Mouse (Mus musculus): Measurements from ENCODE around the gene Mbnl2. TPM values are rescaled to one million over a fixed set of nuclear protein-coding genes. Genes with fewer than 3 reads are reported as not detected.

The Mbnl2 gene
- total RNA-seq, 1 experiment from 2014 or later = 206 TPM

DNA sequence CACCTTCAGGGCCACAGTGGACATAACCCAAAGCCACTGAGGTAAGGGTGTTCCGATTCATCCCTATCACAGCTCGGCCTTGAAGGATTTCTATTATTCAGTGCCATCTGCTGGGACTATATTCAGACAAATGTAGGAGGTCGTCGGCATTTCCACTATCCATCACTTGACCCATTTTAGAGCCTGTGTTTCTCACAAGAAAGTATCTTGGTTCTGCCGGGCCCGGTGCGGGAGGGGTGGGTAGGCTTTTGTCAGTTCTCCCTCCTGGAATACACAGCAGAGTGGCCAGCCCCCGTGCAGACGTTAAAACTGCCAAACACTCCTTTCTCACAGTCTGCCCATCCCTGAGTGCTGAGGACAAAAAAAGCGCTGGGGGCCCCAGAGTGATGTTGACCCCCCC, 134.4 kb downstream of the Mbnl2 start:
- no peak for DNase-seq

DNA sequence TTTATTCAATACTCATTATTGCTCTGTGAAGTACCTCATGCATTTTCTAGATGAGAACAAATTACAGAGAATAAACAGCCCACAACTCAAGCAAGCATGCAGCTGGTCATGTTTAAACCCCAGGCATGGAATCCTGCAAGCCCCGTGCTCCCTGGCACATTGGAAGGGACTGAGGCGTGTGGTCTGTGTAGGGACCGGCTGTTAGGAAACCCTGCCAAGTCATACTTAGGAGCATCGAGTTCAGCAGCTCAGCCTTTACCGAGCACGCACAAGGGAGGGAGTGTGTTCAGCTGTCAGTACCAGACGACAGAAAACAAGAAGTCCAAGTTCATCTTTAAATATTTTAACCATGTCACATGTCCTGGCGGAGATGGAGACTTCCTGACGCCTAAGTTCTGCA, 141.4 kb downstream of the Mbnl2 start:
- no peak for DNase-seq

DNA sequence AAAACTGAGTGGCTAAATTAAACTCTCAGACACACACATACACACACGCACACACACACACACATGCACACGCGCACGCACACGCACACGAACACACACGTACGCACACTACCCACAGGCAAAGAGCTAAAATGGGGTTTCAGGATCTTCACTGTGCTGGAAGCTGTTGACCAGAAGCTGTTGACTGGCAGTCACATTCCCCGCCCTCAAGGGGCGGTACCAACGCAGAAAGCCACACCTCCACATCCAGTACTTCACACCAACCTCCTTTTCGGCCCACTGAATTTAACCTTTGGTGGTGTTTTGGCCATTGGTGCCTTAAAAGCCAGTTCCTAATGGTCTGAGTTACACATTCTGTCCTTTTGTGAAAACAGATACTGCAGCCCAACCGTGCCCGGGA, 143.5 kb downstream of the Mbnl2 start:
- DNase-seq = no peak

DNA sequence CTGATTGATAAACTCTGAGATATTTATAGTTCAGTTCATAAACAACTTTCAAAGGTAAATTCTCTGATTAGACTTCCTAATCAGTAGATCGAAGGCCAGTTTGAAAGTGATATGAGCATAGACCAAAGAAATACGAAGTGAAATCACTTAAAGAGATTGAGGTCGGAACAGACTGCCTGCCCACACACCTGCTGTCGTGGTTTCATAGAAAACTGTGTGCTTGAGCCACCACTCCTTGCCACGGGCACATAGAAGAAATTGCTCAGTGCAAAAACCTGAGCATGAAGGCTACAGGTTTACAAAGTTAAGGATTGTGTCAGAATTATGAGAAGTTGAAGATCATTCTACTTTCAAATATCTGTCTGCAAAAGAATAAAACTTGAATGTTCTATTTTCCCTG, 153.0 kb downstream of the Mbnl2 start:
- DNase-seq = no peak

DNA sequence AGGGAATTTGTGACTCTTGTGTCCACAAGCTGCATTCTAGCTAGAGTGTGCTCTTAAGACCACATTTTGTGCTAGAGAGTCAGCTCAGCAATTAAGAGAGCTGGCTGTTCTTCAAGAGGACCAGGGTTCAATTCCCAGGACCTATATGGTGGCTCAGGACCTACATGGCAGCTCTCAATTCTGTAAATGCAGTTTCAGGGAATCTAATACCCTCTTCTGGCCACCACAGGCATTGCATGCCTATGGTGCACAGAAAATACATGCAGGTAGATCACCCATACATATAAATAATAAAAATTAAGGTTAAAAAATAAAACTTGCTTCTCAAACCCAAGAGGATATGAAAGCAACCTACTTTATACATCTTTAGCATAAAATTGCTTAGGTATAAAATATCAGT, 157.3 kb downstream of the Mbnl2 start:
- peak; percentile 17 for DNase-seq

DNA sequence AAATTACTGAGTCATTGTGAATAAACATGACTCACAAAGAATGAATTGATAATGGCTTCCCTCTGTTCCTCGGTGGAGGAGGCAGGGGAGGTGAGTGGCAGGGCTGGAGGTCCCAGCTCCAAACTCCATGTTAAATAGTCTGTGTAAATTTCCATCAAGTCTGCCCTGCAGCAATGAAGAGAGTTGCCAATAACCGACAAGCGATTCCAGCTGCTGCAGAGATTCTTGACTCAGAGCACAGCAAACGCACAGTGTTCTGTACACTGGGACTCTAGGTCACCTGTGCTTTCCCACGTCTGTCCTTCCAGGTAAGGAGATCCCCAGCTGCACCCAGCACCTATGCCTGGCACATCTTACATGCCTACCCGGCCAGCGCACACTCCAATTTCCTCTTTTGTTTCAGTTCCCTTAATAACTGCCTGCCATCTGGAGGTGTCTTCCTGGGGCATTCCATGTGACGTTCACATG, 158.5 kb downstream of the Mbnl2 start:
- no peak for DNase-seq

DNA sequence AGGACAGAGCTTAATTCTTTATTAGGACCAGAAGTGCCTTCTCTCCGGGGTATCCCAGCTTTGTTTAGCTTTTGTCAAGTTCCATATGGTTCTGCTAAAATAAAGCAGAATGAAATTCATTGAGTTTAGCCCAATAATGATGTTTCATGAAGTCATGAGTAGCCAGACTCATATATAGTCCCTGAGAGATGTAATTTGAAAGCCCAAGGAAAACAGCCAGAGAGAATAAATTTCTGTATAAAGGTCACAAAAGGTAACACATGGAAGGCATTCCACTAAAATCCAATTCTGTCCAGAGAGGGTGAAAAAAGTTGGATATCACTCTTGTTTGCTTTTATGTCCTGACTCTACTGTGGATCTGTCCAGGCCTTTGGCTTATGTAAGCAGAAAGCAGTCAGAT, 159.4 kb downstream of the Mbnl2 start:
- DNase-seq = no peak

DNA sequence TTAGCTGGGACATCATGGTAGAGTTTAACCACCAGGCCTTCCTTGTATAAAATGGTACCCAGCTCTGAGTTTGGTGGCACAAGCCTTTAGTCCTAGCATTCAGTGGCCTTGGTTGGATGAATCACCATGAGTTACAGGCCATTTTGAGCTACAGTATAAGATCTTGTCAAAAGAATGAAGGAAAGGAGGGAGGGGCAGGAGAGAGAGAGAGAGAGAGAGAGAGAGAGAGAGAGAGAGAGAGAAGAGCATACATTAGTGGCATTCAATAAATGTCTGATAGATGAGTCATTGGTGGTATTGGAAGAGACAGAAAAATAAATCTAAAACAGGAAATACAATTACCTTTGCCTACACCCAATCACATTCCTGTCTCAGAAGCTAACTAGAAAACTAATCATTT, 165.2 kb downstream of the Mbnl2 start:
- no peak for DNase-seq

DNA sequence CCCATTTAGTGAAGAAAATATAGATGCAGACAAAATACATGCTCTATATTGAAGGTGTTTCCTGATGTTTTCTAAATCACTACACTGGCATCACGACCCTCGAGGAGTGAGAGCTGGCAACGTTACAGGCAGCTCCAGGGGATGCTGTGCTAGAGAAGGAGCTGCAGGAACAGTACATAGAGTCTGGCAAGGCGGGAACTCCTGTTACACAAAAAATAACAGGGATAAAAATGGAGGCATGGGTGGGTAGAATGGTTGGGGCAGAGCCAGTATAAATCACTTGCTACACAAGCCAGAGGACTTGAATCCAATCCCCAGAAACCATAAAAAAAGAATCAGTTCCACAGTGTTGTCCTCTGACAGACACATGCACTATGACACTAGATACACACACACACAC, 165.8 kb downstream of the Mbnl2 start:
- DNase-seq = no peak

DNA sequence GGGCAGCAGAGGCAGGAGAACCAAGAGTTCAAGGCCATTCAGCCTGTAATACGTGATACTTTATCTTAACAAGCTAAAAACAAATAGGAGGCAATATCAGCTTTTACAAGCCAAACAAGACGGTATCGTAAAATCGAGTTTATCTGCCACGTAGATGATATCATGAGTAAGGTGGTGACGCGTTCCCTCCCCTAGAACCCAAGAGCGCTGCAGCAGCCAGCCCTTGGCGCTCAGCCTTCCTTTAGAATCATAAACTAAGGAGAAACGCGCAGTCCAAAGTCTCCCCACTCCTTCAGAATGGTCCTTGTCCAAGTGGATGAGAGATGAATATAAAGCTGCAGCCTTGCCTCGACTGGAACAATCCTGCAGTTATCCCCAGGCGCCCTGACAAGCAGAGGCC, 166.4 kb downstream of the Mbnl2 start:
- no peak for DNase-seq

DNA sequence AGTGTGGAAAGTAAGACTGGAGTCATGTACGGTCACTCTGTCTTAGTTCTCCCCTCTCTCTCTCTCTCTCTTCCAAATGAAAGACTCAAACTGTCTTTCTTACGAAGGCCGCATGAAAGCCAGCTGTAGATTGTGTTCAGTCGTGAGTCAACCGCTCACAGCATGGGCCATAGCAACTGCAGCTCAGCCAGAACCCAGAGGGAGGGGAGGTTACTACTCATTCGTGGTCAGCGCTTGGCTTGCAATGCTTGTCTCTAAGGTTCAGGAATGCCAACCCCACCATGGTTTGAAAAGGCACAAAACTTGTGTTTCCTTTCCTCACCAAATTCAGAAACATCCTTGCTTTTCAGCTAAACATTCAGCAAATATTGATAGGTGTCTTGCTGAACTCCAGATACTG, 178.8 kb downstream of the Mbnl2 start:
- no peak for DNase-seq

DNA sequence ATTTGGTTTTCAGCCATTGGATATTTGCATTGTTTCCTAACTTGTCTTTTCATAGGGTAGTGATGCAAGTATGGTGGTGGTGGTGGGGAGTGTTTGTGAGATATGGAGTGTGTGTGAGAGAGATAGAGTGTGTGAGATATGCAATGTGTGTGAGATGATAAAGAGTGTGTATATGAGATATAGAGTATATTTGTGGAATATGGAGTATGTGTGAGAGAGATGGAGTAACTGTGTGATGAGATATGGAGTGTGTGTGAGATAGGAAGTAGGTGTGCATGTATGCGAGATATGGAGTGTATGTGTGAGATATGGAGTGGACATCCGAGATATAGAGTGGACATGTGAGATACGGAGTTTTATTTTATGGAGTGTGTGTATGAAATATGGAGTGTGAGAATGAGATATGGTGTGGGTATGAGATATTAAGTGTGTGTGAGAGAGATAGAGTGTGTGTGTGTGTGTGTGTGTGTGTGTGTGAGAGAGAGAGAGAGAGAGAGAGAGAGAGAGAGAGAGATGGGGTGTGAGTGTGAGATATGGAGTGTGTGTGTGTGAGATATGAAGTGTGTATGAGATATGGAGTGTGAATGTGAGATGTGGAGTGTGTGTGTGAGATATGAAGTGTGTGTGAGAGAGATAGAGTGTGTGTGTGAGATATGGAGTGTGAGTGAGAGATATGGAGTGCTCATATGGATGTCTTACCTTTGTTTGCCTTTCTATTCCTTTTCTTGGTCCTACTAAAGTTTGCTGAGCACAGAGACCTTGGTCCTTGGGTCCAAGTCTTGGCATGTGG, 188.7 kb downstream of the Mbnl2 start:
- no peak for DNase-seq

DNA sequence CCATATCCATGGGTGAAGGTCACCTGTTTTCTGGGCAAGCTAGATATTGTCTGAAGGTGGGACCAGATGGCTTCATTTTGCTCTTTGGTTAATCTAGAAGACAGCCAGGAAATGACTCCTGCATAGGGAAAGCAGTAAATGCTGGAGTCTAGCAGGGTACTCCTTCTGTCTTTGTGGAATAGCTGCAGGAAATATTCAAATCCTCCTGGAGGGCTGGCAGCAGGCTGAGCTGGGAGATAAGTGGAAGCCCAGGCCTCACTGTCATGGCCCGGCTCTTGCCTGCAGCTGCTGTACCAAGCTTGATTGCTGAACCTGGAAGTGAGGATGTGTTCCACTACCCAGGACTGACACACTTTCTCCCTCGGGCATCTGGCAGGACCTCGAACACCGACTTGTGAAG, 191.3 kb downstream of the Mbnl2 start:
- DNase-seq = no peak

DNA sequence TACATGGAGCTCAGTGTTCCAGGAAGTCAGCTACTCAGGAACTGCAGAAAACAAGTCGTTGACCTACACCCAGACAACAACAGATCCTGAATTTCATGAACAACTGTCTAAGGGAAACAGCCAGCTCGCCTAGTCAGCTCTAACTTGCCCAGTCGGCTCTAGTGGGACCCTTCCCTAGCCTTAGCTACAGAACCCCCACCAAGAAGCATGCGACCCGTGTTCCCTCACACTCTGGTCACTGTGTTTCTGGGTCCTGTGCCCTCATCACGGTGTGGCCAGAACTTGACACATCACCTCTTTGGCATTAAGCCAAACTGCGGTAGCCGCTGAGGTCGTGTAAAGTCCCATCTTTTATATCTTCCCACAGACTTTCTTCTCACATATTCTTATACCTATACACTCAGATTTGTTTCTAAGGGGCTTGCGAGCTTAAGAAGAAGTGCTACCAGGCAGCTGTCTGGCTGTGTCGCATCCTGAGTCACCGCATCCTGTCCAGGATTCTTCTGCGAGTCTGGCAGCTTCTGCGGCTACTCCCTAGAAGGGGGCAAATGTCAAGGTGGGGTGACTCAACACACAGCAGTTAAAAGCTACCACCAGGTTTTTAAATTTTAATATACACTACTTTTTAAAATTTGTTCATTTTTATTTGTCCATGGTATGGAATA, 193.8 kb downstream of the Mbnl2 start:
- peak; percentile 72 for DNase-seq

DNA sequence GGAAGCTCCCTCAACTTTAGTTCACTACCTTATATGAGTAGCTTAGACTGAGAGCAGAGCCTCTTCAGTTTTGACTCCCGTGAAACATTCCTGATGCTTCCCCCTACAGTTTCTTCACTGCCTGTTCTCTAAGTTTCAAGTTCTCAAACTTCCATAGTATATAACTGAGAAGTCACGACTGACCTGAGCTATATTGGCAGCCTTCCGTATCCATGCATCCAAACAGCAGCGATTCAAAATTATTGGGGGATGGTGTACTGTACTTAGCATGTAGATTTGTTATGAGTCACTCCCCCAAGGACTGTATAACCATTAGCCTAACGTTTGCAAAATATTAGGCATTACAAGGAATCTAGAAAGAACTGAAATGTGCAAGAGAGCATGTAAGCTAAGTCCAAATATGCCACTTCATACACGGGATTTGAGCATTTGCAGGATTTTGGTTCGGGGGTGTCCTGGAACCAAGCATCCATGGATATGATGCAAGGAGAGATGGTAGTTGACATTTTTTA, 200.8 kb downstream of the Mbnl2 start:
- DNase-seq = no peak

DNA sequence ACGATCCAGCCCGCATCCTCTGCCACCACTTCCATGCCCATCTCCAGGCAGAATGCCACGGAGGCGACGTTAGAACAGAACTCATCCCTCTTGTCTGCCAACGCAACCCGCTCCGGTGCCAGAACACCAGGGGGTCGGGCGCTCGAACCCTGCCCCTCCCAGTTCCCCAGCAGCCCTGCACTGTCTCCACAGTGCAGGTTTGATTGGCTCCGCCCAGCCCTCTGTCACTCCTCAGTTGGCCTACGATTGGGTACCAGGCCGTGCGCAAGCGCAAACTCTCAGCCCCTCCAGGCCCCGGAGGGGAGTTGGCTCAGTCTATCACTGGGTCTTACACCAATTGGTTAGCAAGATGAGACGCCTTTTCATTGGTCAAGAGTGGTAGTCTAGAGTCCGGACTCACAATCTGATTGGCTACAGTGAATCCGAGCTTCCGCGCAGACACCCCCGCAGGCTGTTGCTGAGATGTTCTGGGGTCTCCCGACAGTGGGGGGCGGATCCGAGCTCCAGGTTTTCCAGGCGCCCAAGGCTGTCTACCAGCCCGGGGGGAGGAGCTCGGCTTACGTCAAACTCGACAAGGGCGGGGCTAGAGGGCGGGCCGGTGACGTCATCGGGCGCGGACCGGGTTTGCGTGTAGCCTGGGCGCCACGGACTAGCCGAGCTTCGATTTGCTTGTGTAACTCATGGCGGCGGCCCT, 202.0 kb downstream of the Mbnl2 start:
- DNase-seq = peak; percentile 99

DNA sequence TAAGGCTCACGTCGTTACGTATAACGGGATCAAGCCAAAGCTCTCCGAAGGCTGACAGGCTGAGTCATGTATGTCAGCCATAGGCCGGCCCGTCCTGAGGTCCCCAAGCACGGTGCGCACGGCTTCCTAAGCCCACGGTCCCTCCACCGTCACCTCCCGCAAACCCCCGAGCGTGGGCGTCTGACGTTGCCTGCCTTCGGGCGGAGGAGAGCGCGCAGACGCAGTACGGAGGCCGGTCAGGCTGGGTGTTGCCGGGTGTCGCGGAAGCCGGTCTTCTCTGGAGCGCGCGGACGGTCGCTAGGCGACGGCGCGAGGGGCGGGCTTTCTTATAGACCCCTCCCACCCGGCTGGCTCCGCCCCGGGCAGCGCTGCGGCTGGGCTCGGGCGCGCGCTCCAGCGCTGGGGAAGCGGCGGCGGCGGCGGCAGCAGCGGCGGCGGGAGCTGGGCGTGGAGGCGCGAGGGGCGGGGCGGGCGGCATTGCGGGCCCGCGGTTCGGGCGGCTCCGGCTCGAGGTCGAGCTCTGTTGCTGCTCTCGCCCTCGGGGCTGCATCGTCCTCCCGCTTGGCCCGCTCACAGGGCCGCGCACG, 202.6 kb downstream of the Mbnl2 start, which contains the start of gene Rap2a:
Gene Rap2a, plus strand, starts transcription at position 463 of the 587 bp plus-strand sequence.
- DNase-seq = peak; percentile 98

DNA sequence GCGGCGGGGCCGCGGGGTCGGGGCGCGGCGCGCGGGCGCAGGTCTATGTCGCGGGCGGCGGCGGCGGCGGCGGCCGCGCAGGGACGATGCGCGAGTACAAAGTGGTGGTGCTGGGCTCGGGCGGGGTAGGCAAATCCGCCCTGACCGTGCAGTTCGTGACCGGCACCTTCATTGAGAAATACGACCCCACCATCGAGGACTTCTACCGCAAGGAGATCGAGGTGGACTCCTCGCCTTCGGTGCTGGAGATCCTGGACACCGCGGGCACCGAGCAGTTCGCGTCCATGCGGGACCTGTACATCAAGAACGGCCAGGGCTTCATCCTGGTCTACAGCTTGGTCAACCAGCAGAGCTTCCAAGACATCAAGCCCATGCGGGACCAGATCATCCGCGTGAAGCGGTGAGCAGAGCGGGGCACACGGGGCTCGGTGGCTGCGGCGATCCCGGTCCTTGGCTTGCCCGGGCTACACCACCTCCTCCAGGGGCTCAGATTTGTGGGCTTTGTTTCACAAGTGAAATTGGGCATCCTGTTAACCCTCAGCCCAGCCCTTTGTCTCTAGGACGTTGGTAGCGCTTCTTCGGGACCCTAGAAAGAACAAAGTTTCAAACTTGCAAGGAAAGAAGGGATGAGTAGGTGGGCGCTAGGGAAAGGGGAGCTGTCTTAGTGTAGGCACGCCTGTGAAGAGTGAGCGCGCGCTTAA, 203.3 kb downstream of the Mbnl2 start:
- peak; percentile 43 for DNase-seq

DNA sequence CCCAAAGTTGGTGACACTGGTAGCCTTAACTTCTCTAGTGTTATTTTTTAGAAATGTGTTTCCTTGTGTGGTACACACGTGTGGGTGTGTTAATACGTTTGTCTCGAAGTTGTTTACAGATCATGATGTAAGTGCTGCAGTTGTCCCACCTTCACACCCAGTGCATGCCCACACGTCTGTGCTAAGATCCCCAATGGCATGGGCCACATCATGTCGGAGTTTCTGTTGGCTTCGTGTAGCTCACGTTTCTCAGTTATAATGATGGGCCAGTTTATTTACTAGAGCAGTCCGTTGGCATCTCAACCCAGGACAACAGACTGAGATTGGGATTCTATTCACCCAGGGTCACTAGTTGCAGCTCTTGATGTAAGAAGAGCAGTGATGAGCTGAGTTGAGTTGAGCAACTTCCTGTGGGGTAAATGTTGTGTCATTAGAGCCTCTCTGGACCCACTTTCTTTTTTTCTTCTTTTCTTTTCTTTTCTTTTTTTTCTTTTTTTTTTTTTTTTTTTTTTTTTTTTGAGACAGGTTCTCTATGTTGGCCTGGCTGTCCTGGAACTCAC, 205.0 kb downstream of the Mbnl2 start:
- DNase-seq = no peak

DNA sequence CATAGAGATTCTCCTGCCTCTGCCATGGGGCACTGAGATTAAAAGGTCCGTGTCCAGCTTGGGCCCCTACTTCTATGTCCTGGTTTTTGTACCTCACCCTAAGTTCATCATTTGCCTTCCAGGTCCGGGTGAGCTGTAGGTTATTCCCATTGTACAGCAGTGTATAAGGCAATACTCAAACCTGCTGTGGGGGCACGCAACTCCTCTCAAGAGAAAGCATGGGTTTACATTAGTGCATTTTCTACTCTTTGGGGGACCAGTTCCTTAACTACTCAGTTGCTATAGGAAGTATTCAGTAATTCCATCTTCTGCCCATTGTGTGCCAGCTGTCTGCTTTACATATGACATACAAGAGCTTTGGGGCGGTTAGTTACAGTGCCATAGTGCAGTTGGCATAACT, 205.5 kb downstream of the Mbnl2 start:
- DNase-seq = no peak
